Mouse (Mus musculus): ENCODE results near the gene Mob2. TPM values are rescaled to one million over a fixed set of nuclear protein-coding genes. Genes with fewer than 3 reads are reported as not detected.

Gene Mob2
- polyA plus RNA-seq, 1 experiment from 2014 or later, result 53.4 TPM

DNA sequence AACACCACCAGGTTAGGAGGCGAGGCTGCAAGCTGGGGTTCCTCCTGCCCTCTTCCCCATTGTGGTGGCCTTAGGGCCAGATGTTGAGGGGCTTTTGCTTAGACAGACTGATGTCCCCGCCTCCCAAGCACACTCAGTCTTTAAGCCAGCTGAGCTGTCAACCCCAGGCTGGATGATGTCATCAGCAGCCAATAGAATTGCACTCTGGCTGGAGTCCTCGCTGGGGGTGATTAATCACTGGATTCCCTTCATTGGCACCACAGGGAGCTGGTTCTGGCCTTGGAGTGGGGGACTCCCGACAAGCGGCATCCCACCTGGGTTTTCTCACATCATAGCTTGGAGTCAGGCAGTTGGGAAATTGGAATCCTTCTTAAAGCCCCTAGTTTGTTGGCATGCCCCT, 28.0 kb upstream of the Mob2 start:
- Histone ChIP-seq H3K9me3 (no peaks in the 10 kb centered on the region), H3K4me2 (peak overlapping the region; percentile 92), H3K4me3 (0 out of 2 replicates have a peak overlapping the region, but pooled peaks have one; percentile 3), H3K27me3 (no peaks in the 10 kb centered on the region), H3K36me3 (peaks cover 42% of the 10 kb centered on the region), H3K27ac (replicated peaks) (peak overlapping the region; percentile 95), H3K9ac (peak overlapping the region; percentile 31), H3K4me1 (replicated peaks) (peaks cover 73% of the 10 kb centered on the region)
- peak; percentile 64 for ATAC-seq (ENCODE audit: low FRiP score, low read depth)
- 4% methylated on average over 5 of the region's 5 CpGs for WGBS

GRCm38 (mm10) chr7:142087069-142087652, 26.3 kb upstream of the Mob2 start:
- no peaks in the 10 kb centered on the region for H3K27me3 ChIP-seq
- H3K4me1 ChIP-seq (replicated peaks), result peaks cover 66% of the 10 kb centered on the region
- H3K36me3 ChIP-seq, result peaks cover 55% of the 10 kb centered on the region
- WGBS, result 90% methylated on average over 1 of the region's 1 CpGs
- no peak overlapping the region for H3K9ac ChIP-seq
- H3K9me3 ChIP-seq, result no peaks in the 10 kb centered on the region
- H3K4me3 ChIP-seq, result no peak overlapping the region
- H3K4me2 ChIP-seq, result no peak overlapping the region
- no peak for ATAC-seq (ENCODE audit: low FRiP score, low read depth)
- H3K27ac ChIP-seq (replicated peaks), result no peak overlapping the region

DNA sequence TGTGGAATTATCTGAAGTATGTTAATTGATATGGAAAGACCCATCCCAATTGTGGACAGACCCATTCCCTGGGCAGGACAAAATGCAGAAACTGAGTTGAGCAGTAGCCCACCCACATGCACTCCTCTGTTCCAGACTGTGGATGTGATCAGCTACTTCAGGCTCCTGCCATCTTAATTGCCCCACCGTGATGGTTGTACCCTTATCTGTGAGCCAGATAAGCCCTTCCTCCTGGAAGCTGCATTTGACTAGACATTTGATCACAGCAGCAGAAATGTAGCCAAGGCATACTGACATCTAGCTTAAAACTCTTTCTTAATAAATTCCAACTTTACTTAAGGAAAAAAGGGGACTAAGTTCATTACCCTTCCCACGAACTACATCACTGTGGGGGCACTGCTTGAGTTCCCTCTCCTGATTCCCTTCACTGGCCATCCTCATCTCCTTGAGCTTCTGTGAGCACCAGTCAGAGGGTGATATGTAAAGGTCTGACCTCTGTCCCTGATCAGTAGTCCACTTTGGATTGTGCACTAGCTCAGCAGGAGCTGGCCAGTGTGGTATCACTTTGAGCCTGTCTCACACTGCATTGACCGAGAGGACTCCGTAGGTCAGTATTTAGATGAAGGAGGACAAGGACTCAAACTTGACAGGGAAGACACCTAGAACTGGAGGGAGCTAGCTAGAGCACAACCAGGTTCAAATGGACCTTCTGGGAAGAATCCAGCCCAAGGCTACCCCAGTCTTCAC, 25.5 kb upstream of the Mob2 start:
- H3K36me3 ChIP-seq, result peaks cover 62% of the 10 kb centered on the region

GRCm38 (mm10) chr7:142084820-142085219, 24.0 kb upstream of the Mob2 start:
- H3K27ac ChIP-seq (replicated peaks), result no peak overlapping the region
- 44% methylated on average over 3 of the region's 3 CpGs for WGBS
- H3K9me3 ChIP-seq, result no peaks in the 10 kb centered on the region
- H3K27me3 ChIP-seq, result no peaks in the 10 kb centered on the region
- no peak overlapping the region for H3K4me3 ChIP-seq
- H3K4me2 ChIP-seq, result no peak overlapping the region
- H3K9ac ChIP-seq, result no peak overlapping the region
- H3K4me1 ChIP-seq (replicated peaks), result peaks cover 48% of the 10 kb centered on the region
- ATAC-seq (ENCODE audit: low FRiP score, low read depth), result no peak; the same call in 1 of the 2 replicates
- H3K36me3 ChIP-seq, result peaks cover 75% of the 10 kb centered on the region

More for the DNA sequence above, 25.5 kb upstream of the Mob2 start:
- ATAC-seq (ENCODE audit: low FRiP score, low read depth), result no peak
- 85% methylated on average over 4 of the region's 4 CpGs for WGBS
- Histone ChIP-seq H3K27me3 (no peaks in the 10 kb centered on the region), H3K4me2 (no peak overlapping the region), H3K9ac (no peak overlapping the region), H3K4me3 (no peak overlapping the region), H3K9me3 (no peaks in the 10 kb centered on the region), H3K27ac (replicated peaks) (no peak overlapping the region), H3K4me1 (replicated peaks) (peaks cover 63% of the 10 kb centered on the region)

- no peak overlapping the region for H3K9ac ChIP-seq
- peaks cover 44% of the 10 kb centered on the region for H3K4me1 ChIP-seq (replicated peaks)
- 0 out of 2 replicates have a peak, but pooled peaks have one; percentile 6 for ATAC-seq (ENCODE audit: low FRiP score, low read depth)
- H3K27me3 ChIP-seq, result no peaks in the 10 kb centered on the region
- no peak overlapping the region for H3K4me3 ChIP-seq
- 40% methylated on average over 5 of the region's 5 CpGs for WGBS
- no peaks in the 10 kb centered on the region for H3K9me3 ChIP-seq
- H3K36me3 ChIP-seq, result peaks cover 78% of the 10 kb centered on the region
- H3K4me2 ChIP-seq, result no peak overlapping the region
- no peak overlapping the region for H3K27ac ChIP-seq (replicated peaks)
Observed at GRCm38 (mm10) chr7:142084395-142084794, 23.5 kb upstream of the Mob2 start.

DNA sequence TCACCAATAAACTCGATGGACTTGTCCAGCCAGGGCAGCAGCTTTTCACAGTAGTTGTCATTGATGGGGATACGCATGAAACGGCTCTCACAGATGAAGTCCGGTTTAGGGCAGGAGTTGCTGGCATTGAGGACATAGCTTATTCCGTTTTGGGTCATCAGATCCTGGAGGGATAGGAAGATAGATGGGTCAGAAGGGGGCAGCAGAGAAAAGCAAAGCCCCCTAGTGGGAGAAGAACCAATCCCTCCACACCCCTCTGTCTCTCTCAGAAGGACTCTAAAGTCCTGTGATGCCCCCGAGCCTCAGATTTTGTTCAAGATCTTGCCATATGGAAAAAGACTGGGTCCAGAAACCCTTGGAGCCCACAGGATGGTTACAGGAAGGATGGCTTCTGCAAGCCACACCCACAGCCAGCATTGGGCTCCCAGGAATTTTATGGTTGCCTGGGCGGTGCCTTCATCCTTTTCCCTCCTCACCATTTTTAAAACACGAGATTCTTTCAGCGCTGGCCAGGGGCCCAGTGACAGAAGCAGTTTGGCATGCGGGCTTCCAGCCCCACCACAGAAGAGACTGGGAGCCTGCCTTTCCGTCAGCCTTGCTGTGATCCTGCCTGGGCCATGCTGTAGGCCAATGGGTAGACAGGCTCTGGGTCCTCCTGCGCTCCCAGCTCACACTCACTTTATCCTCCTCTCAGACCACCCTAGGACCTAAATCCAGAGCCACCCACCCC, 22.9 kb upstream of the Mob2 start:
- no peak for ATAC-seq (ENCODE audit: low FRiP score, low read depth)
- Histone ChIP-seq H3K4me3 (no peak overlapping the region), H3K4me1 (replicated peaks) (peaks cover 37% of the 10 kb centered on the region), H3K4me2 (no peak overlapping the region), H3K9me3 (no peaks in the 10 kb centered on the region), H3K27me3 (no peaks in the 10 kb centered on the region), H3K9ac (no peak overlapping the region), H3K36me3 (peaks cover 78% of the 10 kb centered on the region), H3K27ac (replicated peaks) (no peak overlapping the region)
- 34% methylated on average over 12 of the region's 12 CpGs for WGBS

DNA sequence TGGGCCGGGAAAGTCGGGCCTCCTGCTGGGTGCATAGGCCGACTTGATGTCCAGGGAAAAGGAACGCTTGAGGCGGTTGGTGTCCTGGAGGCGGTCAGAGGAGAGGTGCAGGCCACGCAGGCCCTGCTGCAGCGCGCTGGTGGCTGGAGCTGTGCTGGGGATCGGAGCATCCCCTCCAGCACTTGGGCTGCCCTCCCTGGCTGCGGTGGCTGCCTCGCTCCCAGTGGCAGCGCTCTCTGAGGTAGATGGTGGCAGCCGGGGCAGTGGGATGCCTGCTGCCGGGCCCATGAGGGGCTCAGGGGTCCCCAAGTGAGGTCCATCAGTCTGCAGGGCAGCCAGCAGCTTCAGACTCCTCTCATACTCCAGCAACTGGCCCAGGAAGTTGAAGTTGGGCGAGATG, 21.7 kb upstream of the Mob2 start:
- Histone ChIP-seq H3K36me3 (peaks cover 70% of the 10 kb centered on the region), H3K27me3 (no peaks in the 10 kb centered on the region), H3K9ac (no peak overlapping the region), H3K9me3 (no peaks in the 10 kb centered on the region), H3K27ac (replicated peaks) (no peak overlapping the region), H3K4me1 (replicated peaks) (peaks cover 28% of the 10 kb centered on the region), H3K4me2 (no peak overlapping the region), H3K4me3 (no peak overlapping the region)
- 41% methylated on average over 16 of the region's 16 CpGs for WGBS
- ATAC-seq (ENCODE audit: low FRiP score, low read depth), result no peak

GRCm38 (mm10) chr7:142082179-142082578, 21.3 kb upstream of the Mob2 start:
- no peaks in the 10 kb centered on the region for H3K27me3 ChIP-seq
- H3K4me2 ChIP-seq, result no peak overlapping the region
- peaks cover 66% of the 10 kb centered on the region for H3K36me3 ChIP-seq
- H3K9me3 ChIP-seq, result no peaks in the 10 kb centered on the region
- 14% methylated on average over 36 of the region's 38 CpGs for WGBS
- H3K27ac ChIP-seq (replicated peaks), result no peak overlapping the region
- H3K9ac ChIP-seq, result no peak overlapping the region
- no peak overlapping the region for H3K4me3 ChIP-seq
- peaks cover 28% of the 10 kb centered on the region for H3K4me1 ChIP-seq (replicated peaks)
- no peak for ATAC-seq (ENCODE audit: low FRiP score, low read depth)

GRCm38 (mm10) chr7:142081736-142082135, 20.9 kb upstream of the Mob2 start:
- H3K4me2 ChIP-seq, result no peak overlapping the region
- no peak for ATAC-seq (ENCODE audit: low FRiP score, low read depth)
- peaks cover 28% of the 10 kb centered on the region for H3K4me1 ChIP-seq (replicated peaks)
- WGBS, result 30% methylated on average over 17 of the region's 17 CpGs
- H3K27ac ChIP-seq (replicated peaks), result no peak overlapping the region
- H3K9me3 ChIP-seq, result no peaks in the 10 kb centered on the region
- no peak overlapping the region for H3K9ac ChIP-seq
- H3K36me3 ChIP-seq, result peaks cover 62% of the 10 kb centered on the region
- no peaks in the 10 kb centered on the region for H3K27me3 ChIP-seq
- no peak overlapping the region for H3K4me3 ChIP-seq

DNA sequence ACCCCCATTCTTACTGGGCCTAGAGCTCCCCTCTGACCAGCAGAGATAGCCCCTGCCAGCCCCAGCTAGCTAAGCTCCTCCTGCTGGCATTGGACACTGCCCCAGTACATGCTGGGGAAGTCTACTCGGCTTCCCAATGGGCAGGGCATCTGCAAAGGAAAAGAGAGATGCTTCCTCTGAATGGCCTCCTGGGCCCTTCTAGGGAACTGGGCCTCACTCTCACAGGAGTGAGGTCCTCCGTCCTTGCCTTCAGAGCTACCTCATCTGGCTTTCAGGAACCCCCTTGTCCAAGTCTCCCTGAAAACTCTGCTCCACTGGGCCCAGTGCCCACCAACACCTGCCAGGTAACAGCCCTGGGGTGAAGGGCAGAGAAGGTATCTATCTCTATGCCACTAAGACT, 20.0 kb upstream of the Mob2 start:
- no peak overlapping the region for H3K4me3 ChIP-seq
- no peak for ATAC-seq (ENCODE audit: low FRiP score, low read depth)
- no peaks in the 10 kb centered on the region for H3K27me3 ChIP-seq
- peaks cover 54% of the 10 kb centered on the region for H3K36me3 ChIP-seq
- H3K4me1 ChIP-seq (replicated peaks), result peaks cover 28% of the 10 kb centered on the region
- no peak overlapping the region for H3K4me2 ChIP-seq
- whole genome bisulfite sequencing, result 45% methylated on average over 2 of the region's 2 CpGs
- H3K27ac ChIP-seq (replicated peaks), result no peak overlapping the region
- no peaks in the 10 kb centered on the region for H3K9me3 ChIP-seq
- H3K9ac ChIP-seq, result no peak overlapping the region

DNA sequence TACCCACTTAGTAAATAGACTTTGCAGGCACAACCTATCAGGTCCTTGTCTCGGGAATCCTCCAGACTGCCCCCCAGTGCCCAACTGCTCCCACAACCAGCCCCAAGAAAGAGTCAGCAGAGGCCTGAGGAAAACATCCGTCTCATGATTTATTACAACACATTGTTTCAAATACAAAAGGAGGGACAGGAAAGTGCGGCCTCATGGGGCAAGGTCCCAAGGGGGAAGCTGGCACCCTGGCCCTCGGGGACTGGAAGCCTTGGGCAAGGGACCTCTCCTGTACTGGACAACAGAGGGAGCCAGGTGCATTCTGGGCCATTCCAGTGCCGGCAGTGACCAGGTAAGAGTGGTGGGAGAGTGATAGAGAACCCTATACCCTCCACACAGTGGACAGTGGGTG, 18.5 kb upstream of the Mob2 start:
- Histone ChIP-seq H3K4me2 (no peak overlapping the region), H3K4me1 (replicated peaks) (peaks cover 15% of the 10 kb centered on the region), H3K9me3 (no peaks in the 10 kb centered on the region), H3K27me3 (no peaks in the 10 kb centered on the region), H3K9ac (no peak overlapping the region), H3K4me3 (no peak overlapping the region), H3K36me3 (peaks cover 40% of the 10 kb centered on the region), H3K27ac (replicated peaks) (no peak overlapping the region)
- WGBS, result 44% methylated on average over 5 of the region's 5 CpGs
- no peak for ATAC-seq (ENCODE audit: low FRiP score, low read depth)

DNA sequence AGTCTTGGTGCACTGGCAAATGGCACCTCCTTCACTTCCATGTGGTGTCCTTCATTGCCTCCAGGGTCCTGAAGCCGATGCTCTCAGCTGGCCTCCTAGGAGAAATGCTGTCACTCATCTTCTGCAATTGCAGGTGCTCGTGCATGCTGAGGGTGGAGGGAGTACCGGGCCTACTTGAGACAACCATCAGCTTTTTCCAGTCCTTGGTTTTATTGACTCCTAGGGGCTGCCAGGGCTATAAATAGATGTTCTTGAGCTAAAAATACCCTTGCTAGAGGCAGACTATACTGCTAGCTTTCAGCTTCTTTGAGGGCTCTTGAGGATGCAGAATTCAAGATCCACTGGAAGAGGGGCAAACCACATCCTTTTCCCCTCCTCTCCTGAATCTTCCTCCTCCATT, 16.3 kb upstream of the Mob2 start:
- Histone ChIP-seq H3K36me3 (peaks cover 26% of the 10 kb centered on the region), H3K9ac (no peak overlapping the region), H3K27ac (replicated peaks) (no peak overlapping the region), H3K4me3 (no peak overlapping the region), H3K4me2 (no peak overlapping the region), H3K27me3 (no peaks in the 10 kb centered on the region), H3K4me1 (replicated peaks) (peaks cover 5% of the 10 kb centered on the region), H3K9me3 (no peaks in the 10 kb centered on the region)
- WGBS, result 68% methylated on average over 3 of the region's 3 CpGs
- no peak for ATAC-seq (ENCODE audit: low FRiP score, low read depth)
